Mouse (Mus musculus) testis, adult 2 months (tissue): Measurements from ENCODE around the gene Pml. TPM values are rescaled to one million over a fixed set of nuclear protein-coding genes. Genes with fewer than 3 reads are reported as not detected.
"Not testable (repeated sequence)": the region's sequence is repeated elsewhere in the genome, so short reads cannot be mapped to it uniquely, and the experiment has no call there.

Experiments
- H3K27ac ChIP-seq: fragments of 200-500 bp; 2 replicates; pipeline ENCODE4 v1.5.1; 2012; ENCODE audit warnings: low read depth, low read length; ENCODE audit not compliant: control insufficient read depth, insufficient read depth
- H3K27me3 ChIP-seq: fragments of 200-500 bp; 2 replicates; pipeline ENCODE4 v1.6.1; 2012; ENCODE audit warnings: mild to moderate bottlenecking, low read length, moderate library complexity; ENCODE audit not compliant: control insufficient read depth, insufficient read depth
- H3K36me3 ChIP-seq: fragments of 200-500 bp; 2 replicates; pipeline ENCODE4 v1.6.1; 2012; ENCODE audit warnings: mild to moderate bottlenecking, low read length; ENCODE audit not compliant: control insufficient read depth, insufficient read depth
- H3K4me1 ChIP-seq: fragments of 200-500 bp; 2 replicates; pipeline ENCODE4 v1.6.1; 2012; ENCODE audit warnings: low read length; ENCODE audit not compliant: control insufficient read depth, insufficient read depth
- H3K4me3 ChIP-seq: fragments of 200-500 bp; 2 replicates; pipeline ENCODE4 v1.5.1; 2012; ENCODE audit warnings: low read depth, mild to moderate bottlenecking, low read length, moderate library complexity, mixed read lengths; ENCODE audit not compliant: control insufficient read depth
- CTCF ChIP-seq: fragments of 200-500 bp; IDR thresholded peaks from 2 replicates; pipeline ENCODE4 v1.5.1; 2012; ENCODE audit warnings: low read depth, mild to moderate bottlenecking, inconsistent platforms, low read length, moderate library complexity; ENCODE audit not compliant: control insufficient read depth, insufficient read depth, insufficient replicate concordance
- POLR2A ChIP-seq: fragments of 200-500 bp; IDR thresholded peaks from 2 replicates; pipeline ENCODE4 v1.6.1; 2012; ENCODE audit warnings: low read depth, mild to moderate bottlenecking, inconsistent platforms, low read length, moderate library complexity; ENCODE audit not compliant: control insufficient read depth
- polyA plus RNA-seq: library from polyadenylated mRNA; depleted of rRNA; stranded (reverse); fragments of >200 nt; gene quantifications from 2 replicates; pipeline ENCODE4 v1.2.3, GENCODE M21; 2012

The Pml gene
- polyA plus RNA-seq, 1 experiment, result 1.8 TPM

- TF ChIP-seq POLR2A (no peak), CTCF (no peak)
- peaks cover 6% of the 10 kb centered on the region for H3K4me1 ChIP-seq
- H3K27me3 ChIP-seq, result no peaks in the 10 kb centered on the region
- no peaks in the 10 kb centered on the region for H3K36me3 ChIP-seq
- no peak overlapping the region for H3K27ac ChIP-seq
- no peak overlapping the region for H3K4me3 ChIP-seq
Measured at GRCm38 (mm10) chr9:58276346-58276745, 26.8 kb upstream of the Pml start.

GRCm38 (mm10) chr9:58275797-58276196 is 26.2 kb upstream of the Pml start:
- Histone ChIP-seq H3K4me1 (peaks cover 6% of the 10 kb centered on the region), H3K4me3 (no peak overlapping the region), H3K36me3 (no peaks in the 10 kb centered on the region), H3K27me3 (no peaks in the 10 kb centered on the region), H3K27ac (0 out of 2 replicates have a peak overlapping the region, but pooled peaks have one; percentile 0)
- no peak for TF ChIP-seq CTCF
- no peak for TF ChIP-seq POLR2A

- TF ChIP-seq CTCF, result no peak
- 0 out of 2 replicates have a peak, but pooled peaks have one; percentile 20 for TF ChIP-seq POLR2A
- Histone ChIP-seq H3K4me3 (no peak overlapping the region), H3K27me3 (no peaks in the 10 kb centered on the region), H3K27ac (0 out of 2 replicates have a peak overlapping the region, but pooled peaks have one; percentile 0), H3K36me3 (no peaks in the 10 kb centered on the region), H3K4me1 (peaks cover 6% of the 10 kb centered on the region)
Measured at GRCm38 (mm10) chr9:58275115-58275774, 25.7 kb upstream of the Pml start.

GRCm38 (mm10) chr9:58274626-58275025 is 25.0 kb upstream of the Pml start:
- H3K27ac ChIP-seq, result peak overlapping the region; percentile 42; the same call in 1 of the 2 replicates
- no peaks in the 10 kb centered on the region for H3K36me3 ChIP-seq
- H3K4me3 ChIP-seq, result no peak overlapping the region
- H3K27me3 ChIP-seq, result no peaks in the 10 kb centered on the region
- H3K4me1 ChIP-seq, result peaks cover 6% of the 10 kb centered on the region
- TF ChIP-seq CTCF (no peak), POLR2A (no peak)

GRCm38 (mm10) chr9:58274101-58274604 is 24.6 kb upstream of the Pml start:
- H3K4me1 ChIP-seq, result peaks cover 6% of the 10 kb centered on the region
- no peak for TF ChIP-seq POLR2A
- no peak for TF ChIP-seq CTCF
- no peaks in the 10 kb centered on the region for H3K27me3 ChIP-seq
- peak overlapping the region; percentile 42; the same call in 1 of the 2 replicates for H3K27ac ChIP-seq
- H3K4me3 ChIP-seq, result no peak overlapping the region
- H3K36me3 ChIP-seq, result no peaks in the 10 kb centered on the region

GRCm38 (mm10) chr9:58272855-58273254 is 23.3 kb upstream of the Pml start:
- Histone ChIP-seq H3K27me3 (no peaks in the 10 kb centered on the region), H3K4me3 (no peak overlapping the region), H3K27ac (no peak overlapping the region), H3K36me3 (no peaks in the 10 kb centered on the region), H3K4me1 (peaks cover 6% of the 10 kb centered on the region)
- TF ChIP-seq POLR2A (no peak), CTCF (no peak)

- Histone ChIP-seq H3K36me3 (no peaks in the 10 kb centered on the region), H3K27ac (no peak overlapping the region), H3K4me1 (peaks cover 6% of the 10 kb centered on the region), H3K27me3 (no peaks in the 10 kb centered on the region), H3K4me3 (no peak overlapping the region)
- TF ChIP-seq CTCF (no peak), POLR2A (no peak)
Measured at GRCm38 (mm10) chr9:58272068-58272541, 22.5 kb upstream of the Pml start.

- not testable (repeated sequence) for H3K27me3 ChIP-seq, H3K4me1 ChIP-seq, H3K36me3 ChIP-seq, H3K4me3 ChIP-seq, H3K27ac ChIP-seq
Measured at GRCm38 (mm10) chr9:58271551-58271950, 22.0 kb upstream of the Pml start.
